31 mouse cellular contexts compared by ENCODE assay signal in the genomic region with DNA sequence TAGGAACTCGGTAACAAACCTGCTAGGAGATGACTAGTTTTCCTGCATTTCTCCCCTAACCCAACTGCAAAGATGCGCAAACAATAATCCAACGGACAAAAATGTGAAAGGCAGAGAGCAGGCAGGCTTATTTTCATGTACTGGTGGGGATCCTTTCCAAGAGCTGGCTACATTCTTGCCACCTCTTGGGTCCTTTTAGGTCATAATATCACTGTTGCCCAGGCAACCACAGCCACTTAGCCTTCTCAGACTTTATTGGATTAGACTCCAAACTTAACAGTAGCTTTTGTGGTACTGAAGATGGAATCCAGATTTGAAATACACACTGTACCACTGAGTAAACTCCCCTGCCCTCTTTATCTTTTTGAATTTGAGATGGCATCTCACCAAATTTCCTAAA. TPM values are rescaled to one million over a fixed set of nuclear protein-coding genes. Genes with fewer than 3 reads are reported as not detected.
DNase-seq lines count a peak whose midpoint lies in the region; ATAC-seq and TF ChIP-seq lines count a peak whose summit lies in the region.
"Had no signal": no experiment of that assay in that cellular context is flagged by ENCODE, and none has a peak within 500 bp of the region (broad histone marks: within the 10 kb centered on the region; RNA-seq: fewer than 3 reads in every experiment).

No protein-coding gene starts in this region.

- TF ChIP-seq POLR2A in lung, adult 2 months (IDR thresholded peaks at IDR 0.05; ENCODE audit: borderline replicate concordance, extremely low read depth, low read depth, low read length), result no peak

- no peak for ATAC-seq in heart, embryonic 11.5 days (replicated peaks; ENCODE audit: insufficient number of reproducible peaks, low FRiP score, low TSS enrichment)
- ATAC-seq: activated CD4-positive, CD25-positive, alpha-beta regulatory T cell, adult 4 months; forebrain, embryonic 15.5 days; intestine, embryonic 16.5 days; midbrain, embryonic 15.5 days had no signal

- H3K9me3 ChIP-seq in heart, embryonic 11.5 days (replicated peaks; ENCODE audit: control insufficient read depth, low read length), result no peaks in the 10 kb centered on the region
- H3K9me3 ChIP-seq: embryonic facial prominence, embryonic 12.5 days; forebrain, embryonic 15.5 days; heart, embryonic 12.5 days; hindbrain, embryonic 13.5 days; liver, embryonic 15.5 days; midbrain, embryonic 10.5 days; midbrain, embryonic 15.5 days; neural tube, embryonic 12.5 days had no signal

- peaks cover 7% of the 10 kb centered on the region; the same call in 1 of the 2 replicates for H3K27me3 ChIP-seq in heart, embryonic 11.5 days (ENCODE audit: control insufficient read depth, insufficient read depth, low read length)
- H3K27me3 ChIP-seq: CH12.LX; embryonic facial prominence, embryonic 12.5 days; forebrain, embryonic 15.5 days; hindbrain, embryonic 13.5 days; liver, embryonic 15.5 days; midbrain, embryonic 15.5 days; neural tube, embryonic 12.5 days had no signal

- H3K27ac ChIP-seq in heart, embryonic 11.5 days (ENCODE audit: low read depth, low read length), result no peak overlapping the region
- H3K27ac ChIP-seq: embryonic facial prominence, embryonic 12.5 days; forebrain, embryonic 15.5 days; hindbrain, embryonic 13.5 days; kidney, postnatal 0 days; liver, embryonic 15.5 days; midbrain, embryonic 10.5 days; midbrain, embryonic 15.5 days; neural tube, embryonic 12.5 days had no signal

- H3K4me2 ChIP-seq in heart, embryonic 11.5 days, result no peak overlapping the region
- H3K4me2 ChIP-seq: embryonic facial prominence, embryonic 12.5 days; forebrain, embryonic 15.5 days; heart, embryonic 12.5 days; hindbrain, embryonic 13.5 days; liver, embryonic 15.5 days; midbrain, embryonic 15.5 days; neural tube, embryonic 12.5 days had no signal

- TF ChIP-seq CTCF in lung, adult 2 months (IDR thresholded peaks at IDR 0.05; ENCODE audit: insufficient read depth, low read length), result no peak

- no peaks in the 10 kb centered on the region for H3K36me3 ChIP-seq in heart, embryonic 11.5 days (ENCODE audit: control insufficient read depth, insufficient read depth, low read length)
- H3K36me3 ChIP-seq: embryonic facial prominence, embryonic 12.5 days; forebrain, embryonic 15.5 days; heart, embryonic 12.5 days; hindbrain, embryonic 13.5 days; liver, embryonic 15.5 days; midbrain, embryonic 10.5 days; midbrain, embryonic 15.5 days; neural tube, embryonic 12.5 days had no signal

- 83% methylated on average over 3 of the region's 3 CpGs for WGBS in heart, embryonic 11.5 days (ENCODE audit: insufficient replicate concordance)
- WGBS in lung, adult 2 months, result 56% methylated on average over 3 of the region's 3 CpGs

- no peaks in the 10 kb centered on the region for H3K4me1 ChIP-seq in heart, embryonic 11.5 days (ENCODE audit: control insufficient read depth, insufficient read depth, low read length)
- peaks cover 3% of the 10 kb centered on the region; the same call in 1 of the 2 replicates for H3K4me1 ChIP-seq in lung, adult 2 months (ENCODE audit: control insufficient read depth, insufficient read depth, low read length)
- H3K4me1 ChIP-seq: embryonic facial prominence, embryonic 12.5 days; forebrain, embryonic 15.5 days; heart, embryonic 12.5 days; hindbrain, embryonic 13.5 days; liver, embryonic 15.5 days; midbrain, embryonic 10.5 days; midbrain, embryonic 15.5 days; neural tube, embryonic 12.5 days had no signal

- no peak overlapping the region for H3K9ac ChIP-seq in heart, embryonic 11.5 days (ENCODE audit: low read depth, low read length)
- H3K9ac ChIP-seq: embryonic facial prominence, embryonic 12.5 days; forebrain, embryonic 15.5 days; heart, embryonic 12.5 days; hindbrain, embryonic 13.5 days; liver, embryonic 15.5 days; midbrain, embryonic 15.5 days; neural tube, embryonic 12.5 days had no signal

- H3K4me3 ChIP-seq in heart, embryonic 11.5 days (ENCODE audit: low read depth, low read length), result no peak overlapping the region
- no peak overlapping the region for H3K4me3 ChIP-seq in lung, adult 2 months (replicated peaks; ENCODE audit: extremely low read depth, low read depth, low read length)
- H3K4me3 ChIP-seq: embryonic facial prominence, embryonic 12.5 days; forebrain, embryonic 15.5 days; heart, embryonic 12.5 days; hindbrain, embryonic 13.5 days; liver, embryonic 15.5 days; midbrain, embryonic 10.5 days; midbrain, embryonic 15.5 days; myocyte; neural tube, embryonic 12.5 days had no signal

- DNase-seq in adrenal gland, adult 2 months, result peak; percentile 11
- DNase-seq in adrenal gland, postnatal 4 days (ENCODE audit: low spot score in 2 of 2), result no peak
- DNase-seq in heart, adult 11 months, result peak; percentile 39
- peak; percentile 57 for DNase-seq in lung, postnatal 10 days
- DNase-seq in lung, adult 2 months, result no peak
- peak; percentile 61 for DNase-seq in lung, postnatal 36 days
- no peak for DNase-seq in right cerebral cortex, postnatal 36 days (ENCODE audit: low spot score in 2 of 2)
- DNase-seq: adrenal gland, adult 8-10 months; cerebellum, adult 8-10 months; cerebellum, postnatal 25 days; gastrocnemius, postnatal 10 days; heart, adult 18-20 months; heart, postnatal 4 days; kidney, adult 8-10 months; kidney, postnatal 4 days; thymus, adult 18-20 months; thymus, postnatal 36 days had no signal

RNA-seq across cellular contexts. Expression of a gene that starts 12.4 kb away (rescaled TPM):
- total RNA-seq in adrenal gland, adult 2 months (2021), result 1 to 10 TPM; 8.6 TPM
- 0.19 and 0.42 TPM in 2 replicates for polyA plus RNA-seq in adrenal gland, adult 2 months (2012; rRNA removed)
- total RNA-seq in adrenal gland, postnatal 4 days (2021), result 1 to 10 TPM; 5.1 to 9.9 TPM
- 1.6 and 2.1 TPM in 2 replicates for polyA plus RNA-seq in heart, embryonic 11.5 days (2014; fragmentation: Nextera tagmentation; extraction: Ambion mirVana)
- polyA plus RNA-seq in lung, adult 2 months (2012; rRNA removed), result 9.2 and 10.0 TPM in 2 replicates

RNA-seq across cellular contexts. Expression of a gene that starts 22.7 kb away (rescaled TPM):
- 10 to 100 TPM; 41.2 to 96.7 TPM for total RNA-seq in adrenal gland, adult 2 months (2021)
- 22.7 and 23.2 TPM in 2 replicates for polyA plus RNA-seq in adrenal gland, adult 2 months (2012; rRNA removed)
- 10 to 100 TPM; 53.5 to 73.3 TPM for total RNA-seq in adrenal gland, postnatal 4 days (2021)
- 1,416 and 1,586 TPM in 2 replicates for polyA plus RNA-seq in heart, embryonic 11.5 days (2014; fragmentation: Nextera tagmentation; extraction: Ambion mirVana)
- polyA plus RNA-seq in lung, adult 2 months (2012; rRNA removed), result 337 and 584 TPM in 2 replicates

Comparison
In these comparisons a context has a peak if more than half of its experiments do, and no peak if none do; other contexts are left out.
1. DNase-seq: peak in adrenal gland, adult 2 months (single experiment), heart, adult 11 months (single experiment), lung, postnatal 10 days (single experiment) and lung, postnatal 36 days (single experiment); none in adrenal gland, postnatal 4 days (0 of 2), lung, adult 2 months (single experiment) and right cerebral cortex, postnatal 36 days (0 of 2).
2. RNA of a gene that starts 22.7 kb away (polyA plus RNA-seq): 1,416 to 1,586 TPM in heart, embryonic 11.5 days and 337 to 584 TPM in lung, adult 2 months; 22.7 to 23.2 TPM in adrenal gland, adult 2 months; every median in the first group is over 10 times any median in the second.